Mouse (Mus musculus) telencephalon, adult 2 months (tissue): Measurements from ENCODE around the gene Vmn1r4.

Experiments
- DNase-seq: peaks from one replicate; pipeline ENCODE4 v3.0.0-alpha.2; 2011; ENCODE audit warnings: low read depth, low spot score

The Vmn1r4 gene

DNA sequence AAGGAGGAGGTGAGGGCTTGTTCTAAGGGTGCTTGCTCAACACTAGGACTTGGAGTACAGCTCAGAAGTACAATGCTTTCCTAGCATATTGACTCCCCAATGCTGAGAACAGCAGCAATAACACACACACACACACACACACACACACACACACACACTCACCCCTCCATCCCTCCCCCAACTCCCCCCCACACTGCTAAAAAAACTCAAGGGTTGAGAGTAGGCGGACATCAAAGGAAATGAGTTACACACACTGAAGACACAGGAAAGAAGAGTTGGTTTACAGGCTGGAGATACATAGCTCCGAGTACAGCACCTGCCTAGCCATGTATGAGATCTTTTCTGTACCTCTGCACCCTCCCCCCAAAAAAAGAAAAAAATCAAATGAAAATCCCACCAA is 7.5 kb upstream of the Vmn1r4 start:
- DNase-seq: no peak

DNA sequence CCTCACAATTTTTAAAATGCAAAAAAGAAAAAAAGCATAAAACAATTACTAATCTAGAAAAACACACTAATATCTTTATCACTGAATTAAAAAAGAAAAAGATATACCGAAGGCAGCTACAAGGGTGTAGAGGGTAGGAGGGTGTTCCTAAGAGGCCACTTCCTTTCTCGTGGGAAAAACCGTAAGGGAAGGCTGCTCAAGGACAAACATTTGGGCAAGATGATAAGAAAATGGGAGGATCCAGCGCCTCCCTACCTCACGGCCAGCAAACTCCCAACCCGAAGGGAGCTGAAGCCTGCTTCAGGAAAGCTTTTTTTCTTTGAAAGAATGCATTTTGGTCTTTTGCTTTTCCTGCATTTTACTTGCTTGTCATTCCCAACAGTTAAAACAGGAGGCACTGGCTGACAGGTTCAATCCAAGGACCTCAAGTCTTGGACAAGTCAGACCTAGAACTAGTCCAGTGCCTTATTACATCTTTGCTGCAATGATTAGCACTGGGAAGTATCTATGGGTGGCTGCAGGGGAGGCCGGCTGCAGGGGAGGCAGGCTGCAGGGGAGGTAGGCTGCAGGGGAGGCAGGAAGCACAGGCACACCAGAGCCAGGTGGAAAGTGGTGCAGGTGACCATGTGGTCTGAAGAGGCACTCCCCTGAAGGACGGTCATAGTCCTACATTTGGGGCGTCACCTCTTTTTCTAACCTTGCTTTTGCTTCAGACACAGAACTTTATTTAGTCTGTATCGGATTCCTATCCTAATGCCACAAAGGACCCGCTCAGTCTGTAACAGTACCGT is 6.0 kb upstream of the Vmn1r4 start:
- DNase-seq: no peak

DNA sequence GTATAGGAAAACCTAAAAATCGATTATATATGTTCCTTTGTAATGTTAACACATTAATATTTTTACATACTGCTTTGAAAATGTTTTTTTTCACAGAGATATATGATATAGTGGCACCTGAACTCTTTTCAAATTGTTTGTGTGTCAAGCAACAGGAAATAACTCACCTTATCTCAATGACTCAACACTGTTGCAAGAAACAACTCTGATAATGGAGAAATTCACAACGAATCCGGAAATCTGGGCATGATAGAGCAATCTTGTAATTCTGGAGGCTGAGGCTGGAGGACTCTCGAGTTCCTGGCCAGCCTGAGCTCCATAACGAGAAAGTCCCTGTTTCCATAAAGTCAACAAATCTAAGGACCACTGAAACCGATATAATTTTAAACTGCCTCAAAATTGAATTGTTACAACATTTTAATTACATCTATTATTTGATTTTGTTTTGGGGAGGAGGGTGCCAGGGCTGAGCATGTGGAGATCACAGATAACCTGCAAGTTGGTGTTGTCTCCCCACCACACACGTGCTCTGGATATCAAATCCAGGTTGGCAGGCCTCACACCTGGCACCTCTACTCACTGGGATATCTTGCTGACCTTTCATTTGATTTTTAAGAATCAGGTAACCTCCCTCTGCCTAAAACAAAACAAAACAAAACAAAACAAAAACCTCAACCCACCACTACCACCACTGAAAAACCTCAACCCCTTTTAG is 4.3 kb upstream of the Vmn1r4 start:
- no peak for DNase-seq

DNA sequence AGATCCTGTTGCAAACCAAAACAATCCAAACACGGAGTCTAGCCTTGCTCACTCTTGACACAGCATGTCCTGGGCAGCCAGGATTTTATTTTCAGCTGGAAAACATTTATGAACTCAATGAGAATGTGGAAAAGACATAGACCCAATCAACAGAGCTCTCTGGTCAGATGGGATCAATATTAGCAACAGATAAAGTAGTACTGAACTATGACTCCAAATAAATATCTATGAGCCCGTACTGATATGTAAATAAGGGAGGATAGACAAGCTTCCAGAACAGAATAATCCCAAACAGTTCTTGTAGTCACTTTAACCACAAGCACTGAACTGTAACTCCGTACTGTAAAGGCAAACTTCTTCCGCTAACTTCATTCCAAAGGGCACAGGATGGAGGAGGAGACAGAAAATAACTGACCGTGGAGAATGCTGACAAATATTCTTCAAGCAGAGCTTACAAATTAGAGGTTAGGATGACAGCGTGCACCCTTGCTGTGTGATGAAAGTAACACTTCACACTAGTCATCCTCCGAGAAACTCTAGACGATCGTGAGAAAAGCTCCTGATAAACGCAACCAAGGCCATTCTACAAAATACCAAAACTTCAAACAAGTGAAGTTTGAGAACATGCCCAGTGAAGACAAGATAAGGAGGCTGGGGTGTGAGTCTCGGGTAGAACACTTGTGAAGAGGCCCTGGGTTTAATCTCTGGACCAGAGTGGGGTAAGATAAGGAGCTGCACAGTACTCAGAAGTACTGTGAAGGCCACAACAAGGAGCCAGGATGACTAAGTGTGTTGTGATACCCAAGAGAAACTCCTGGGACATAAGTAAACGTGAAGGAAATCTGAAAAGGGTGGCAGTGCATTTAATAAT is 3.4 kb upstream of the Vmn1r4 start:
- DNase-seq: no peak

DNA sequence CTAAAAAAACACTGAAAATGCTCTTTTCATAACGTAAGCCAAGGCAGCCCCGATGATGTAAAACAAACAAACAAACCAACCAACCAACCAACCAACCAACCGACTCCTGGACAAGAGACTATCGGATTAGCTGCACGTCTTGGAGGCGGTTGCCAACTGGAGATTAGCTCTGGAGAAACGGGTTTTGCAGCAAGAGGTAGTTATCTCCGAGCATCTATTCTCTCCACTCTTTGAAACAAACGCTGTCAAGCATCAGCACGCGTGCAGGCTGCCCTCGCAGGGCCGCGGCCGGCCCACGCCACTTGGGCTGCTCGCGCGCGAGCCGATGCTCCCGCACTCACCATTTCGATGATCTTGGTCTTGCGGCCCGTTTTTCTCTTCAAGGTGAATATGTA is 487 bp upstream of the Vmn1r4 start:
- no peak for DNase-seq

DNA sequence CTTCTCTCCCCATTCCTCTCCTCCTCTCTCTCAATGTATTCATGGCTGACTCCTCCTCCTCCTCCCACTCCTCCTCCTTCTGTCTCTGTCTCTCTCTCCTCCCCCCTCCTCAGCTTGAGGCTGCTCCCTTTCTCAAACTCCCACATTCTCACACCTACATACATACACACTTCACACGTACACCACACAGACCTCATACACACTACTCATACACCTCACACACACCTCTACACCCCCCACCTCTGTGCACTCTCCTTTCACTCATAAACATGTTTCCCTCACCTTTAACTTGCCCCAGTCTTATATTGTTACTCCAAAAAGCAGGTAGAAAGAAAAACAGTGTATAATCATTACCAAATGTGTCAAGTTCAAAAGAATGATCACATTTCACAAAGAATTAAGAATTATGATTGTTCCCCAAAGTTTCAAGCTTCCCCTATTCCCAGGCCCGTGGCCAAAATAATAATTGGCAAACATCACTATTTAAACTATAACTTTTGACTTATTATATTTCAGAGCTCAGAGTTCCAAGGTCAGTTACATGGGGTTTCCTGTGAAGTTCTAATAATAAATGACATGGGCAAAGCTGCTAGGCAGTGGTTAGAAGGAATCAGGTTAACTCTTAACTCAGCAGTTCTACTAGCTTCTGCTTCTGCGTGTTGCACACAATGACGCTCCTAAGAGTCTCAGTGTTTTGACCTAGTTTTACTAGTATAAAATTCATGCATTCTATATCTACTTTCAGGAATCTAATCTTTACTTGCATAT is 8.0 kb downstream of the Vmn1r4 start:
- no peak for DNase-seq

DNA sequence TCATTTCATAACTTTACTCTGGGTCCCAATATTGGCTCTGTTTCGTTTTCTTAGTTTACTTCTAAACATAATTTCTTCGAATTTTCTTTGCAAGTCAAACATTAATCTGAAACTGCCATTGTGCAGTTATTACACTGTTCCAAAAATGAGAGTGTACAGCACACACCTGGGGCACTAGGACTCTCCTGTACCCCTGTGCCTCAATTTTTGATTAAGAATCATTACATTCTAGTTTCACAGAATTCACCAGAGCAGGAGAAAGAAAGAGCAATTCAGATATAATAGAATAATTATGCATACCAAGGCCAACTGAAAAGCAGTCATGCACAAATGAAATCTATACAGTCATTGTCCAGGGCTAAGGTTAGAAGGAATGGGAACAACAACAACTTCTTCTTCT is 8.6 kb downstream of the Vmn1r4 start:
- DNase-seq: no peak

DNA sequence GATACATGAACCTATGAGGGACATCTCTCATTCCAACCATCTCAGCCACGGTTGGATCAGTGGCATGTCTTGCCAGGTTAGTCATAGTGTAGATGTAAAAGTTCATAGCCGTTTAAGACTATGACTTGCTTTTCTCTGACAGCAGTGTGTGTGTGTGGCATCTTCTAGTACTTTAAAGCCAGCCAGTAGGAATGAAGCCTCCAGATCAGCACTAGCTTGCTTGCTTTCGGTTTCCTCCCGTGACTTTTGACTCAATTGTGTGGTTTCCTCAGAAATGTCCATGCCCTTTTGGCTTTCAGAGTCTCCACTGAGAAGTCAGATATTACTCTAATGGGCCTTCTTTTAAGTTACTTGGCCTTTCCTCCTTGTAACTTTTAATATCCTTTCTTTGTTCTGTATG is 10.6 kb downstream of the Vmn1r4 start:
- DNase-seq: no peak

DNA sequence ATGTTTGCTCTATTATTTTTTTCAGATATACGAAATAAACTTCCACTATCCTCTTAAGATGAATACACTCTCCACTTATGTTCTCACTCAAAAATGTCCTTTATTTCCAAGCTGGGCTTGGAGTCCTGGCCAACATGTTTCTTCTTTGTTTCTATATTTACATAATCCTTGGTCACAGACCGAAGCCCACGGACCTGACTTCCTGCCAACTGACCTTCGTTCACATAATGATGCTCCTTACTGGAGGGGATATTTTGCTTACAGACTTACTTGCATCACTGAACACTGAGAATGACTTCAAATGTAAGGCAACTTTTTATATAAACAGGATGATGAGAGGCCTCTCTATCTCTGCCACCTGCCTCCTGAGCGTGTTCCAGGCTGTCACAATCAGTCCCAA is 32.6 kb downstream of the Vmn1r4 start:
- no peak for DNase-seq

DNA sequence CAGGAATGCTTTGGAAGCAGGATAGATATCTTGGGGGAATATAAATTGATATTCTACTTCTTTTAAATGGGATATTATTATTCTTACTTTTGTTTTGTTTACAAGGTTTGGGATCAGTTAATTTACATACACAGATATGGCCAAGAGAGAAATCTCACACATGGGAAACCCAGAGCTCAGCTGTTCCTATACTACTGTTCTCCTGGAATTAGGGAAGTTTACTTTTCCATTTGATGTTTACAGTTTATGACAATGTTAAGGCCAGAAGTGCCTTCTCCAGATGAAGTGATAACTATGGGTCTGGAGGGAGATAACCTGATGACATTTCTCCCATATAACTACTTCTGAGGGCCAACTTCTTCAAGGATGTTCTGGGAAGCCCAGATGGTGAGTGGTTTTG is 46.2 kb downstream of the Vmn1r4 start, which contains the start of gene Vmn1r5:
TSS of gene Vmn1r5 (plus strand) at position 301 of the 400 bp plus-strand sequence.
- no peak for DNase-seq

DNA sequence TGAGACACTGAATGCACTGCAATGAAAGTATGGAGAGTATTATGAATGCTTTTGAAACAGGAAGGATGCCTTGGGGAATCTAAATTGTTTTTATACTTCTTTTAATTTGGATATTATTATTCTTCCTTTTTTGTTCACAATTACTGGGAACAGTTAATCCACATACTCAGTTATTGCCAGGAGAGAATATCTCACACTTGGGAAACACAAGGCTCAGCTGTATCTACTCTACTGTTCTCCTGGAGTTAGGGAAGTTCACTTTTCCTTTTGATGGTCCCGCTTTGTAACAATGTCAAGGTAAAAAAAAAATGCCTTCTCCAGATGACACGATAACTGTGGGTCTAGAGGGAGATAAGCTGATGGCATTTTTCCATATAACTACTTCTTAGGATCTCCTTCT is 73.1 kb downstream of the Vmn1r4 start, which contains the start of gene Vmn1r6:
TSS of gene Vmn1r6 (plus strand) at position 301 of the 400 bp plus-strand sequence.
- DNase-seq: no peak
